Mouse (Mus musculus) heart, postnatal 10 days (tissue): ENCODE data around the gene Pif1. TPM values are rescaled to one million over a fixed set of nuclear protein-coding genes. Genes with fewer than 3 reads are reported as not detected.

Experiments used
- DNase-seq, 2 experiments: peaks; one replicate each; pipeline ENCODE4 v3.0.0; 2021
- intact Hi-C: fragments of 180-260 bp; cut with DNase I; formaldehyde crosslinking; loops from one replicate; pipeline ENCODE4 v1.15.1; 2025
- total RNA-seq, 2 experiments: library from RNA; stranded (reverse); gene quantifications; 2 replicates each; pipeline ENCODE4 v1.2.3; 2021

The Pif1 gene
- total RNA-seq, result 1 to 10 TPM; 1.9 to 2.4 TPM

DNA sequence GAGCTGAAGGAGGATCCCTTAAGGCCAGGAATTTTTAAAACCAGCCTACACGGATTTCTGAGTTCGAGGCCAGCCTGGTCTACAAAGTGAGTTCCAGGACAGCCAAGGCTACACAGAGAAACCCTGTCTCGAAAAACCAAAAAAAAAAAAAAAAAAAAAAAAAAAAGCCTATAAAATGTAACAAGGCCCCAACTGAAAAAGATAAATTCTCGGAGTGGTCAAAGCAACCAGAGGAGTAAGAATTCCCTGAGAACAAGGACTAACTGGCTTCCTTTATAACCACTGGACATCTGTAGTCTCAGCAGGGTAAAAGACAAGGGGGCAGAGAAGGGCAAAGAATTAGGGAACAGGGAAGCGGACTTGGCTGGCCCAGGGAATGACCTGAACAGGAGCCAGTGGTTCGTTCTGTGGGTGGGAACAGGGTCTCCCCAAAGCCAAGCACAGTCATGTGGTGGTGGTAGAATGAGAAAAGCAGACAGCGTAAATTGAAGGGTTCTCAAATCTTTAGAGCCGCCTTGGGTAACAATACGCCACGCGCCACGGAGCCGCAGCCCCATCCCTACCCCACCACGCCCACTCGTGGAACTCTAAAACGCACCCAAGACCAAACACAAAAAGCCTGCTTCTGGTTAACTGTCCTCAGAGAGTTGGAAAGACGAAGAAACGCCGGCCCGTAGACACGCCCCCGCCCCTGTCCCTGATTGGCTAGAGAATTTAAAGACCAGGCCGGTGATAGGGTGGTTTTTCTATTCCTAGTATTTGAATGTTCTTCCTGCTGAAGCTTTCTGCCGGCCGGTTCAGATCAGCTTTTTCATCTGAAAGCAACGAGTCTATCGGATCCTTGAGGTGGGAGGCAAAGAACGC is at the start of gene Pif1:
Gene Pif1 (plus strand): TSS at position 755 of the 864 bp plus-strand sequence.
- intact Hi-C loops, result loop anchor here (5.0 to 10.0 kb wide), 2 partner anchors 122 to 194 kb away; partner anchors contain the start of genes Kbtbd13 and Spg21
- DNase-seq, result peak; percentile 89

DNA sequence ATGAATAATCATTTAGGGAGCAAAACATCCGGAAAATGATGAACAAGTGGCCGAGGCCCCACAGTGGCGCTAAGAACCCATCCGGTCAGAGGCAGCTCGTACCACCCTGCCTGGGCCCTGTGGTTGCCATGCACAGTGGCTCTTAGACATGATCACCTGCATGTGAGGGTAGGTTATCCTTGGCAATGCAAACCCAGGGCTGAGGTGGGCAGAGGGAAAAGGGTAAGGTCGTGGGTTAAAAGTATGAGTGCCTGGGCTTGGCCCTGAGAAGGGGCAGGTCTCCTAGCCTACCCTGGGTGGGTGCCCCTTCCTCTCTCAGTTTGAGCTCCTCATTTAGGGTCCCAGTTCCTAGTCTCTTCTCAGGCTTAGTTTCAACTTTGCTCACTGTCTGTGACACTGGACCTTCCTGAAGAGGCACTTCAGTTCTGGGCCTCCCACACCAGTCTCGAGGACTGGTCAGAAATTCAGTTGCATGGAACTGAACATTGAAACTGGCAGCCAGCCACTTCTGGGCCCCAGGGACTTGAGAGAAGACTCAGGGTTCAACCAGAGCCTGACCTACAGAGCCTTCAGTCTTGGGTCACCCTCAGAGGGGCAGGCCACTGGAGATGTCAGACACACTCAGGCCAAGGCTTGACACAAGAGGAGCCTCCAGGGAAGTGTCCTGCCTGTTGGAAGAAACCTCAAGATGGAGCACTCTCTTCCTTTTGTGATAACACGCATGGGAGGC is 48.9 kb upstream of the Pif1 start:
- intact Hi-C loops, result no loop called here

DNA sequence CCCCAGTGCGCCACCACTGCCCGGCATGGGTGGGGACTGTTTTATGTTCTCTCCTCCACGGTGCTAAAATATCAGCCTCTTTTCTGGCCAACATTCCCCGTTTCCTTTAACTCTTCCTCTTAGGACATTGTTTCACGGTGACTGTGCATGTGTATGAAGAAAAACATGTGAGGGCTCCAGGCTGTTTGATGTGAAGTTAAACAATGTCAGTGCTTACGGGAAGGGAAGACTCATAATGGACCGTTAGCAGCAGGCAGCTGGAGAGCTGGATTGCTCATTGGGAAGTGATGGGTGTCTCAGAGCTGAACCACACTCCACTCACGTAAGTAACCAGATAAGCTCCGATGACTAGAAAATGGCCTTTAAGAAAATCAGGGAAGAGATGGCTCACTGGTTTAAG is 47.3 kb upstream of the Pif1 start:
- no peak for DNase-seq
- intact Hi-C loops, result loop anchor here (5.0 kb wide), 1 partner anchor 38 kb away; no protein-coding TSS in a partner anchor

More for the DNA sequence above, 48.9 kb upstream of the Pif1 start:
- peak in 1 of 2 experiments; percentile 56 for DNase-seq

DNA sequence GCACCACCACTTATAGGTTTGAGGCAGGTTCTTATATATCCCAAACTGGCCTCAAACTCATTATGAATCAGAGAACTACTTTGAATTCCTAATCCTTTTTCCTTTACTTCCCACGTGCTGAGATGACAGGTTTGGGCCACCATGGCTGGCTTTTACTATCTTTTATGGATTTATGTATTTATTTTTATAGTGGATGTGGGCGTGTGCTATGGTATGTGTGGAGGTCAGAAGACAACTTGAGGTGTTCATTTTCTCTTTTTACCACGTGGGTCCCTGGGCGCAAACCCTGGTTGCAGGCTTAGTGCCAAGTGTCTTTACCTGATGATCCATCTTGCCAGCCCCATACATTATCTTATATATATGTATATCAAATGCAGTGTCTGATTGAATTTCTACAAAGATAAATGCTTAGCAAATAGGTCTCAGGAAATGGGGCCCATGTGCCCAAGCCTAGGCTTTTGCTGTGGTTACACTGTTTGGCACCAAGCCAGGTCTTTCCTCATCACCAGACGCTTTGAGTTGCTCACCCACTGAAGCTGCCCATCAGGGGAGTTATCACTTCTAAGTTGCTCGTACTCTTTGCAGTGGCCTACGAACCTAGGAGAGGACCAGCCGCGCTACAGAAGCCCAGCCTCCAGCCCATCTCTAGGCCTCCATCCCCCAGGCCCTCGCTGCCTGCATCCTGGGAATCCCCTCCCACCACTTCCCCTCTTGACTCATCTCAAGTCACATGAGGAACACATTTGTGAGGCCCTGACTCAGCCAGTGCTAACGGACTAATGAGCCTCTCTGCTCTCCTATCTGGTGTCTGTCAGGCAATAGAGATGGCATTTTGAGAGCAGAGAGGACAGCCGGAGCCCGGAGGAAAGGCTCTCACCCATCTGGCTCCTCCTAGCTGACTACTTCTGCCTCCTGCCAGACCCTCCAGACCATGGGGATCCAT is 45.6 kb upstream of the Pif1 start:
- intact Hi-C loops, result loop anchor here (5.0 kb wide), 1 partner anchor 36 kb away; no protein-coding TSS in a partner anchor
- peak; percentile 63 to 67 for DNase-seq

DNA sequence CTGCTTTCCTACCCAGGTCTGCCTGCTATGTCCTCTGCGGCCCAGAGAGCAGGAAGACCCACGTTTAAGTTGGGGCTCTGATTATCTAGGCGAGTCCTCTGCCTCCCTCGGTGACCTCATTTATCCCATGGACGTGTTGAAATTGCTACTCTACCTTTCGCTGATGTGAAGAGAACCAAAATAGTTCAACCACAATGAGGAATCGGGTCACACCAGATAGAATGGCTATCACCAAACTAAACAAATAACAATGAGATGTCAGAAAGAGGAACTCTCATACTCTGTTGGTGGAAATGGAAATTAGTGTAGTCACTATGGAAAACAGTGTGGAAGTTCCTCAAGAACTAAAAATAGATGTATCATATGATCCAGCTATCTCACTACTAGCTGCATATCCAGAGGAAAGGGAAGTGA is 44.8 kb upstream of the Pif1 start:
- intact Hi-C loops, result loop anchor here (5.0 kb wide), 1 partner anchor 35 kb away; no protein-coding TSS in a partner anchor
- no peak for DNase-seq

DNA sequence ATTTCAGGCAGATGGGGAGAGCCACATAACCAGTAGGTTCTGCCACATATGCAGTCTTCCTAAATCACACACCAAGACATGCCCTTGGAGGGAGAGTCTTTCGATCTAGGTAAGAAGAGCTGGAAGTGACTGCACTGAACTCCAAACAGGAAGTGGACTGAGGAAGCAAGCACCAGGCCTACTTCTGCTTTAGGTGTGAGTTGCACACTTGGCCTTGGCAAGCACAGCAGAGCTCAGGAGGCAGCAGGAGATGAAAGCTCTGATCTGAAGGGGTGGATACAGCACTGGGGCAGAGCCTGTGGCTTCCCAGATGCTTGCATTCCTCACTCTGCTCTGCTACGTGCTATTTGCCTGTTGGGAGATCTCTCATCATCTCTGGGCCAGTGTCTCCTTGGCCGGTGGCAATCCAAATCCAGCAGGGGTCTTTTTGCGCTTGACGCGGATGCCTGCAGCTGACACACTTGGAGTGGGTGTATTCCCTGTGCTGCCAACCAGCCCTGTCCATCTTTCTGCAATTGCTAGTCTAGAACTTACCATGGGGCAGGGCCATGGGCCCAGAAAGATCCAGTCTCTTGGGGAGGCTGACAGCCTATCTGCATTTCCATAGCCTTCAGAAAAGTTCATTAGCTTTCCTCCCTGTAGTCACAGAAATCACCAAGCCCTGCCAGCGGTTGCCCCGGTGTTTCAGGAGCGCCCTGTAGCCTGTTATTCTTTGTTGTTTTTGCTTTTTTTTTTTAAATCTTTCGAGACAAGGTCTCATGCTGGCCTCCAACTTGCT is 41.1 kb upstream of the Pif1 start:
- DNase-seq, result no peak
- intact Hi-C loops, result no loop called here

DNA sequence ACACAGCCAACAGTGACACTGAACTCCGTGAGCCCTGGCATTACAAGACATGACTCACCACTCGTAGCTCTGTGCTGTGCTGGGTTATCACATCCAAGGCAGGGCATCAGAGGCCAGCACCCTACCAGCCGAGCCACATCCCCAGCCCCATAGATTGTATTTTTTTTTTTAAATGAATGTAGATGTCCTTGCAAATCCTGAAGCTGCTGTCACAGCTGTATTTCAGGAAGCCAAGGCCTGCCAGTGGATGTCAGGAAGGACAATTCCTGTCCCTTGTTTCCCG is 40.6 kb upstream of the Pif1 start:
- intact Hi-C loops, result no loop called here
- peak in 1 of 2 experiments; percentile 44 for DNase-seq

DNA sequence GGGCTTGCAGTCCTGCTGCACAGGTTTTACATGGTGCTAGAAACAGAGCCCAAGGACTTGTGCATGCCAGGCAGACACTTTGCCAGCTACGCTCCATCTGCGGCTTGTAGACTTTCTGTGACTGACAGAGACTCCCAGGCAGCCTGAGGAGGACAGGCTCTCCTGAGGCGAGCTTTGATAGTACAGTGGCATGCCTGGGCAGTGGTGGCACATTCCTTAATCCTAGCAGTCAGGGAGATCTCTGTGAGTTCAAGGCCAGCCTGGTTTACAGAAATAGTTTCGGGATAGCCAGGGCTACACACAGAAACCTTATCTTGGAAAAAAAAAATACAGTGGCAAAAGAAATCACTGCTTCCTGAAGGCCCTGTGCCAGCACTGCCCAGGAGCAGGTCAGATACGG is 39.8 kb upstream of the Pif1 start:
- intact Hi-C loops, result no loop called here

DNA sequence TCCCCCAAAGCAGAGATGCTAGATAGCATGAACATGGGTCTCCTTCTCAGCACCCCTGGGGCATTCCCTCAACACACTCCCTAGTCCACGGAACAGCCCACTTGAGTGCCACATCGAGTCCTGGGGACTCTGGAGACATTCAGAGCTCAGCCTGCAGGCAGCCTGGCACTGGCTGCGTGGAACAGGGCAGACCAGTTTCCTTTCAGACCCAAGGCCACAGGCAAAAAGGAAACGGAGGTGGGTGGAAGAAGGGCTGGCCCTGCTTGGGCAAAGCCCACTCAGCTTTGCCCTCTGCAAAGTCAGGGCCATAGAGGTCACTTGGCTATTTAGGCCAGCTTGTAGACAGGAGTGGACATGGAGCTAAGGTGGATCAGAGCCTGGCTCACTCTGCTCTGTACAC is 39.1 kb upstream of the Pif1 start:
- intact Hi-C loops, result no loop called here
- DNase-seq, result no peak

More for the DNA sequence above, 39.8 kb upstream of the Pif1 start:
- no peak for DNase-seq

DNA sequence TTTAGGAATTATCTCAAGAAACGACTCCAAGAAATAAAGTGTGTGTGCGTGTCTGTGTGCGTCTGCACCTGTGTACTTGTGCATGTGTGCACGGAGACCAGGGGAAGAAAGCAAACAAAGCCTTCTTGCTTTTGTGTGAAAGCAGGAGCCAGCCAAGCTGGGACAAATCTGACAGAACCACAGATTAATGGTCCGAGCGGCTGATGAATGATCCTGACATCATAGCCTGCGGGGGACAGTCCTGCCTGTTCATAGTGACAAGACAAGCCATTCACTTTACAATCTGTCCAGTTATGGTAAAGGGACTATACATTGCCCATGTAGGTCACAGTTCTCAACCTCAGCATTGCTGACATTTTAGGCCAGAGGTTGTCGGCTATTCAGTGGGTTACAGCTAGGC is 38.6 kb upstream of the Pif1 start:
- no peak for DNase-seq

DNA sequence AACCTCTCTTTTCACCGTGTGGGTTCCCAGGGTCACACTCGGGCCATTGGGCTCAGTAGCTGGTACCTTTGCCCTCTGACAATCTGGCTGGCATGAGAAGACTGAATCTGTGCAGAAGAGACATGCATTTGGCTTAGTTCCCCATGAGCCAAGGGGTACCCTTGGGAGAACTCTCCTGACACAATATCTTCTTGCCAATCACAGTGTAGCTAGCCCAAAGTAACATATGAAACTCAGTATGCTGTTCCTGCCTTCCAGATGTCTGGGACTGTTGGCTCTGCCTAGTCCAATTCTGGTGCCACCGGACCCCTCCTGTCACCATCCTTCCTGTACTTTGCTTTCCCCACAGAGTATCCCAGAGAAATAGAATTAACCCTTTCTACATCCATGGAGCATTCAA is 37.8 kb upstream of the Pif1 start:
- no peak for DNase-seq
- intact Hi-C loops, result no loop called here

More for the DNA sequence above, 38.6 kb upstream of the Pif1 start:
- intact Hi-C loops, result no loop called here

DNA sequence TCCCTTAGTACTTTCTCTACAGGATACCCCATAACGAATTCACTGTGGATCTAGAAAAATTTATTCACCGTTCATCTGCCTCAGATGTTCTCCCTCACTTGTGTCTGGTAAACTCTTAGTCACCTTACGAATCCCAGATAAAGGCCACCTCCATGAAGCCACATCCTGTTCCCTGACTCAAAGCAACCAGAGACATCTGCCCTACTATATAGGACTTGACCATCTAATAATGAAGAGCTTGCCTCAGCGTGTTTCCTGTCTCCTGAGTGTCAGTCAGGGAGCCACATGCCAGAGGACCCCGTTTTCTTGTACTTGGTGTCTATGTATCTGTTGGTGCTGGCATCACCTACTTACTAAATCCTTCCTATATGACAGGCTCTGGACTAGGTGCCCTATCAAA is 37.3 kb upstream of the Pif1 start:
- DNase-seq, result no peak
- intact Hi-C loops, result no loop called here

DNA sequence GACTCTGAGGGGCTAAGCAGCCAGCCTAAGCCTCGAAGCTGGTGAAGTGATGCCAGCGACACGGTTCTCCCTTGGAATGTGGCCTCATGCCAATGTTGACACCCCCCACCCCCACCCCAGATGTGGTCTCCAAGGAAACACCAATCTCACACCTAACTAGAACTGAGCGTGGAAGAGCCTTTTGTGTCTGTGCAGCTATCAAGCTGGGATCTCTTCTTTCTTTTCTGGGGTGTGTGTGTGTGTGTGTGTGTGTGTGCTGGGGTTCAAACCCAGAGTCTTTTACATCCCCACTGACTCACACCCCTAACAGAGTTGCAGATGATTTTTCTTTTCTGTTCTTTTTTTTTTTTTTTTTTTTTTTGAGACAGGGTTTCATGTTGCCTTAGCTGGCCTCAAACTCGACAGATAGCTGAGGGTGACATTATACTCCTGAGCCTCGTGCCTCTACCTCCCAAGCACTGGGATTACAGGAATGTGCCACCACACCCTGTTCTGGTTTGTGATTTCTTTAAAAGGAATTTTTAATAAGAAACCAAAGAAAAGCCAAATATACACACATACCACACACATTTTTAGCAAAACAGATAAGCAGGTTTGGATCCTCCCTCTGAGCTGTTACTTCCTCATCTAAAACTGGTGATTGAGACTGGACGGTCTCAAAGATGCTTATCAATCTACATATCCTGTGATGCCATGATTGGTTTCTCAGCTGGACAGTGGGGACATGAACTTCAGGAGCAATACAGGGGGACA is 36.7 kb upstream of the Pif1 start:
- intact Hi-C loops, result no loop called here
- DNase-seq, result no peak

DNA sequence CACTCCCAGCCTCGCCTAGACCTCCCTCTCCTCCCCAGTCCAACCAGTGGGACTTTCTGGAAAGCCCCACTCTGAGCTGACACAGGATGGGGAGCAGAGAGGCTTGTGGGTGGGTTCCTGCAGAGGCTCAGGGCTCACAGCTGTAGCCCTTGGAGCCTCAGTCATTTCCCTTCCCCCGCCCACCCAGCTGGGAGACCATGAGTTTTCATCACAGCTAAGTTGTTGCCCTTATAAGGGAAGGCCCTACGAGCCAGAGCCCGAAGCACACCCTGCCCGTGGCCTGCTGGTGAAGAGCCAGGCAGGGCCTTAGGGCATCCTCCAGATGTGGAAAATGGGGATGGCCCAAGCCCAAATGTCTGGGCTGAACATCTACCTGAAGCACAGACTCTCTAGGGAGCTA is 35.9 kb upstream of the Pif1 start:
- peak; percentile 89 to 92 for DNase-seq
- intact Hi-C loops, result no loop called here

DNA sequence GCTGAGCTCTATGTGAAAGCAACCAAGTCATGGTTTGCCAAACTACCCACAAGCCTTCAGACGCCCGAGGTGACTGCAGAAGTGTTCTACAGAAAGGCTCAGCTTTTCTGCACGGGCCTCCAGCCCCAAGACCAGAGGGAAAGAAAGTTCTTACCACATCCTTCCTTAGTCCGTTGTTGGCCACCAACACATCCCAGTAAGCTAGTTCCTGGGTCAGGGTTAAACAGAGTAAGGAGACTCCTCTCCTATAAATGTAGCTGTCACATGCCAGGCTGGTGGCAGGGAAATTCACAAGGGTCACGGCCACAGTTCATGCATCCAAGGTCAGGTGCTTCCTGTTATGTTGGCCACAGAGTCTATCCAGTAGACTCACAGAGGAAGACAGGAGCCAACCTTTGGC is 34.8 kb upstream of the Pif1 start:
- intact Hi-C loops, result loop anchor here (2.0 kb wide), 1 partner anchor 27 kb away; no protein-coding TSS in a partner anchor
- DNase-seq, result peak in 1 of 2 experiments; percentile 46

DNA sequence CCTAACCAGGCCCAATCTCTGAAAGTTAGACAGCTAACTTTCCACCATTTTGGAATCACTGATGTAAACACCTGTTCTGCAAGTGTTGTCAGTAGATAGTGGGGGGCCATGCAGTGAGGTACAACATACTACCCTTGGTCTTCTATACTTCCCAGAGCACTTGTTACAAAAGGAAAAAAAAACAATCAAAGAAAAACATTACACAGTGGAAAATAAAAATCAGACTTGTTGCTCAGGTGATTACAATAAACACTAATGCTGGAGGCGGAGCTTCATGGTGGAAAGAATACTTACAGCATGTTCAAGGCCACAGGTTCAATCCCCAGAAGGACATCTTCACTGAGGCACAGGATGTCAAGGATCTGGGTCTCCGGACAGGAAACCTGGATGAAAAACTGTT is 34.2 kb upstream of the Pif1 start:
- no peak for DNase-seq
- intact Hi-C loops, result loop anchor here (2.0 kb wide), 1 partner anchor 26 kb away; no protein-coding TSS in a partner anchor

DNA sequence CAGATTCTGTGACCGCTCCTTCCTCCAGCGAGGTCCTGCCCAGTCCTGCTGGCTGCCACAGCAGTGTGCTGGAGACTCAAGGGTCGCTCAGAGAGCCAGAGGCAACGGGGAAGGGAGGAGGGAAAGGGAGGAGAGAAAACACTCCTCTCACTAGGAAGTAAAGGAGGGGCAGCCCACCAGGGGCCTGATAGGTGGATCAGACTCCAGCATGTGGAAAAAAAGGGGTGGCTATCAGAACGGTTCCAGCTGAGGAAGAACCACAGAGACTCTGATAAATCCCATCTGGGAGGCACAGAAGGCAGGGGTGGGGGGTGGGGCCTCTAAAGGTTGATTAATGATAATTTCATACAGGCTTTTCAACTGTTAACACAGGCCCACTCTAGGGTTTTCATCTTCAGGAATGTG is 32.0 kb upstream of the Pif1 start:
- DNase-seq, result no peak
- intact Hi-C loops, result no loop called here

DNA sequence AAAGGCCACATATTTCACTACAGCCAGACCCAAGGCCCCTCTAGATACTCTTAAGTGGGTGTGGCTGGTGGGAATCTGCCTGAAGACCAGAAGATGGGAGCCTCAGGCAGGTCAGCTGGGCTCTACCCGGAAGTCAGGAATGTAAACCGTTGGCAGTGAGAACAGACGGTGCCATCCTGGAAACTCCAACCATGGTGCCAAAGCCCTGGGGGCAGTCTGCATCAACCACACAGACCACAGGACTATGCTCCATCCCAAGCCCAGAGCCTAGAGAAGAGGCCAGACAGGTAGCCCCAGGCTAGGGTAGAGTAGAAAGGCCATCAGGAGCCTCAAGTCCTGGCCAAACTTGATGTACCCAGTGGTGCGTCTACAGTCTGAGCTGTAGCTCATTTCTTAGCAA is 31.3 kb upstream of the Pif1 start:
- intact Hi-C loops, result no loop called here
- no peak for DNase-seq

DNA sequence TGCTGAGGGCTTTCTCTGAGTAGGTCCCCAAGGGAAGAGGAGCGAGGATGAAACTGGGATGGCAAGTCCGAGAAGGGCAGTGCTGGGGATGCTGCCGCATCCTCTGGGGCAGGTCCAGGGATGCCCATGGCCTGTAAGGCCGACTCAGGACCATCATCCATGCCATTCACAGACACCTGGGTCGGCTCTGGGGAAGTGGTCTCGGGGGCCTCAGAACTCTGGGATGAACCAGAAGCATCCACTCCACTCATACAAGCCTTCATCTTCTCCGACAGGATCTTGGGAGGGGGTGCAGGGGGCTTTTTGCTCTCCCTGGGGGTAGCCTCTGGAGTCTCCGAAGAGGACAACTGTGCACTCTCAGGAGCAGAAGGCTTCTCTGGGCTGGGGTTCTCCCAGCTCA is 30.6 kb upstream of the Pif1 start:
- no peak for DNase-seq
- intact Hi-C loops, result no loop called here
